Mouse (Mus musculus): ENCODE results near the gene Aldh1a1. TPM values are rescaled to one million over a fixed set of nuclear protein-coding genes. Genes with fewer than 3 reads are reported as not detected.

Gene Aldh1a1
- polyA plus RNA-seq (2015; fragmentation: Nextera tagmentation; extraction: Ambion mirVana), result 6.9 and 7.7 TPM in 2 replicates

- H3K36me3 ChIP-seq (ENCODE audit: control insufficient read depth, insufficient read depth), result no peaks in the 10 kb centered on the region
- WGBS, result 64% methylated on average over 2 of the region's 2 CpGs
- H3K9me3 ChIP-seq (replicated peaks; ENCODE audit: control insufficient read depth, low read length), result no peaks in the 10 kb centered on the region
- H3K4me1 ChIP-seq (ENCODE audit: control insufficient read depth, insufficient read depth, low read length), result 0 out of 2 replicates have a peak, but pooled peaks cover 3% of the 10 kb centered on the region
- no peak within 1 kb of the TSS for H3K4me2 ChIP-seq (ENCODE audit: low read depth, low read length)
- peak; percentile 41; the same call in 1 of the 2 replicates for ATAC-seq (replicated peaks; ENCODE audit: extremely low read depth, insufficient read depth, low FRiP score)
- no peak within 1 kb of the TSS; the same call in 1 of the 2 replicates for H3K27ac ChIP-seq (ENCODE audit: low read length)
- no peak within 1 kb of the TSS for H3K4me3 ChIP-seq (ENCODE audit: low read length)
- H3K9ac ChIP-seq (ENCODE audit: low read length), result no peak within 1 kb of the TSS
- H3K27me3 ChIP-seq (ENCODE audit: control insufficient read depth, insufficient read depth, low read length), result no peaks in the 10 kb centered on the region
These were observed at the start of gene Aldh1a1 for GRCm38 (mm10) chr19:20492491-20492890. Gene Aldh1a1, plus strand, starts transcription at chr19:20492715.

GRCm38 (mm10) chr19:20447807-20448206, 44.7 kb upstream of the Aldh1a1 start:
- WGBS, result 33% methylated on average over 2 of the region's 2 CpGs
- Histone ChIP-seq H3K4me2 (ENCODE audit: low read depth, low read length) (no peak overlapping the region), H3K9ac (ENCODE audit: low read length) (no peak overlapping the region), H3K9me3 (replicated peaks; ENCODE audit: control insufficient read depth, low read length) (no peaks in the 10 kb centered on the region), H3K36me3 (ENCODE audit: control insufficient read depth, insufficient read depth) (no peaks in the 10 kb centered on the region), H3K27me3 (ENCODE audit: control insufficient read depth, insufficient read depth, low read length) (no peaks in the 10 kb centered on the region), H3K27ac (ENCODE audit: low read length) (no peak overlapping the region), H3K4me1 (ENCODE audit: control insufficient read depth, insufficient read depth, low read length) (no peaks in the 10 kb centered on the region), H3K4me3 (ENCODE audit: low read length) (no peak overlapping the region)
- ATAC-seq (replicated peaks; ENCODE audit: extremely low read depth, insufficient read depth, low FRiP score), result no peak

- Histone ChIP-seq H3K27me3 (ENCODE audit: control insufficient read depth, insufficient read depth, low read length) (no peaks in the 10 kb centered on the region), H3K4me2 (ENCODE audit: low read depth, low read length) (no peak overlapping the region), H3K27ac (ENCODE audit: low read length) (no peak overlapping the region), H3K9me3 (replicated peaks; ENCODE audit: control insufficient read depth, low read length) (no peaks in the 10 kb centered on the region), H3K36me3 (ENCODE audit: control insufficient read depth, insufficient read depth) (no peaks in the 10 kb centered on the region), H3K4me1 (ENCODE audit: control insufficient read depth, insufficient read depth, low read length) (no peaks in the 10 kb centered on the region), H3K4me3 (ENCODE audit: low read length) (no peak overlapping the region), H3K9ac (ENCODE audit: low read length) (no peak overlapping the region)
- ATAC-seq (replicated peaks; ENCODE audit: extremely low read depth, insufficient read depth, low FRiP score), result no peak
These were observed 43.0 kb upstream of the Aldh1a1 start for GRCm38 (mm10) chr19:20449546-20449945.

GRCm38 (mm10) chr19:20451045-20451444, 41.5 kb upstream of the Aldh1a1 start:
- H3K4me1 ChIP-seq (ENCODE audit: control insufficient read depth, insufficient read depth, low read length), result no peaks in the 10 kb centered on the region

GRCm38 (mm10) chr19:20484497-20484896, 8.0 kb upstream of the Aldh1a1 start:
- Histone ChIP-seq H3K36me3 (ENCODE audit: control insufficient read depth, insufficient read depth) (no peaks in the 10 kb centered on the region), H3K4me2 (ENCODE audit: low read depth, low read length) (no peak overlapping the region), H3K4me3 (ENCODE audit: low read length) (no peak overlapping the region), H3K9me3 (replicated peaks; ENCODE audit: control insufficient read depth, low read length) (no peaks in the 10 kb centered on the region), H3K27ac (ENCODE audit: low read length) (no peak overlapping the region), H3K27me3 (ENCODE audit: control insufficient read depth, insufficient read depth, low read length) (no peaks in the 10 kb centered on the region), H3K9ac (ENCODE audit: low read length) (no peak overlapping the region), H3K4me1 (ENCODE audit: control insufficient read depth, insufficient read depth, low read length) (no peaks in the 10 kb centered on the region)
- 48% methylated on average over 1 of the region's 1 CpGs for WGBS
- no peak for ATAC-seq (replicated peaks; ENCODE audit: extremely low read depth, insufficient read depth, low FRiP score)

More at GRCm38 (mm10) chr19:20451045-20451444, 41.5 kb upstream of the Aldh1a1 start:
- no peak overlapping the region for H3K4me3 ChIP-seq (ENCODE audit: low read length)
- H3K36me3 ChIP-seq (ENCODE audit: control insufficient read depth, insufficient read depth), result no peaks in the 10 kb centered on the region
- H3K9me3 ChIP-seq (replicated peaks; ENCODE audit: control insufficient read depth, low read length), result no peaks in the 10 kb centered on the region
- WGBS, result 77% methylated on average over 7 of the region's 7 CpGs
- H3K9ac ChIP-seq (ENCODE audit: low read length), result no peak overlapping the region
- H3K27me3 ChIP-seq (ENCODE audit: control insufficient read depth, insufficient read depth, low read length), result no peaks in the 10 kb centered on the region
- H3K27ac ChIP-seq (ENCODE audit: low read length), result no peak overlapping the region
- ATAC-seq (replicated peaks; ENCODE audit: extremely low read depth, insufficient read depth, low FRiP score), result no peak
- H3K4me2 ChIP-seq (ENCODE audit: low read depth, low read length), result no peak overlapping the region

- 50% methylated on average over 4 of the region's 4 CpGs for WGBS
- ATAC-seq (replicated peaks; ENCODE audit: extremely low read depth, insufficient read depth, low FRiP score), result no peak
- Histone ChIP-seq H3K9me3 (replicated peaks; ENCODE audit: control insufficient read depth, low read length) (no peaks in the 10 kb centered on the region), H3K4me3 (ENCODE audit: low read length) (no peak overlapping the region), H3K4me1 (ENCODE audit: control insufficient read depth, insufficient read depth, low read length) (0 out of 2 replicates have a peak, but pooled peaks cover 3% of the 10 kb centered on the region), H3K27me3 (ENCODE audit: control insufficient read depth, insufficient read depth, low read length) (no peaks in the 10 kb centered on the region), H3K4me2 (ENCODE audit: low read depth, low read length) (no peak overlapping the region), H3K9ac (ENCODE audit: low read length) (no peak overlapping the region), H3K27ac (ENCODE audit: low read length) (no peak overlapping the region), H3K36me3 (ENCODE audit: control insufficient read depth, insufficient read depth) (no peaks in the 10 kb centered on the region)
These were observed 565 bp upstream of the Aldh1a1 start for GRCm38 (mm10) chr19:20491950-20492349.

GRCm38 (mm10) chr19:20496476-20496875, 4.0 kb downstream of the Aldh1a1 start:
- no peak overlapping the region for H3K4me2 ChIP-seq (ENCODE audit: low read depth, low read length)

GRCm38 (mm10) chr19:20505359-20505758, 12.8 kb downstream of the Aldh1a1 start:
- ATAC-seq (replicated peaks; ENCODE audit: extremely low read depth, insufficient read depth, low FRiP score), result no peak
- H3K4me1 ChIP-seq (ENCODE audit: control insufficient read depth, insufficient read depth, low read length), result no peaks in the 10 kb centered on the region
- H3K4me2 ChIP-seq (ENCODE audit: low read depth, low read length), result no peak overlapping the region

More at GRCm38 (mm10) chr19:20496476-20496875, 4.0 kb downstream of the Aldh1a1 start:
- Histone ChIP-seq H3K4me3 (ENCODE audit: low read length) (no peak overlapping the region), H3K27ac (ENCODE audit: low read length) (no peak overlapping the region), H3K27me3 (ENCODE audit: control insufficient read depth, insufficient read depth, low read length) (no peaks in the 10 kb centered on the region), H3K4me1 (ENCODE audit: control insufficient read depth, insufficient read depth, low read length) (0 out of 2 replicates have a peak, but pooled peaks cover 3% of the 10 kb centered on the region), H3K9ac (ENCODE audit: low read length) (no peak overlapping the region), H3K36me3 (ENCODE audit: control insufficient read depth, insufficient read depth) (no peaks in the 10 kb centered on the region), H3K9me3 (replicated peaks; ENCODE audit: control insufficient read depth, low read length) (no peaks in the 10 kb centered on the region)
- no peak for ATAC-seq (replicated peaks; ENCODE audit: extremely low read depth, insufficient read depth, low FRiP score)

GRCm38 (mm10) chr19:20506936-20507615, 14.6 kb downstream of the Aldh1a1 start:
- Histone ChIP-seq H3K4me1 (ENCODE audit: control insufficient read depth, insufficient read depth, low read length) (no peaks in the 10 kb centered on the region), H3K4me3 (ENCODE audit: low read length) (no peak overlapping the region), H3K27me3 (ENCODE audit: control insufficient read depth, insufficient read depth, low read length) (no peaks in the 10 kb centered on the region), H3K9me3 (replicated peaks; ENCODE audit: control insufficient read depth, low read length) (no peaks in the 10 kb centered on the region), H3K36me3 (ENCODE audit: control insufficient read depth, insufficient read depth) (no peaks in the 10 kb centered on the region), H3K9ac (ENCODE audit: low read length) (no peak overlapping the region), H3K27ac (ENCODE audit: low read length) (no peak overlapping the region), H3K4me2 (ENCODE audit: low read depth, low read length) (no peak overlapping the region)
- 67% methylated on average over 9 of the region's 9 CpGs for WGBS
- ATAC-seq (replicated peaks; ENCODE audit: extremely low read depth, insufficient read depth, low FRiP score), result no peak

More at GRCm38 (mm10) chr19:20505359-20505758, 12.8 kb downstream of the Aldh1a1 start:
- no peak overlapping the region for H3K9ac ChIP-seq (ENCODE audit: low read length)
- no peaks in the 10 kb centered on the region for H3K9me3 ChIP-seq (replicated peaks; ENCODE audit: control insufficient read depth, low read length)
- no peak overlapping the region for H3K27ac ChIP-seq (ENCODE audit: low read length)
- H3K36me3 ChIP-seq (ENCODE audit: control insufficient read depth, insufficient read depth), result no peaks in the 10 kb centered on the region
- no peaks in the 10 kb centered on the region for H3K27me3 ChIP-seq (ENCODE audit: control insufficient read depth, insufficient read depth, low read length)
- no peak overlapping the region for H3K4me3 ChIP-seq (ENCODE audit: low read length)
